Mouse (Mus musculus) spleen, postnatal 36 days (tissue): ENCODE results near the gene 1810013L24Rik.
"Not testable (repeated sequence)": the region's sequence is repeated elsewhere in the genome, so short reads cannot be mapped to it uniquely, and the experiment has no call there.

ENCODE experiments used
- DNase-seq, 2 experiments: peaks; one replicate each; pipeline ENCODE4 v3.0.0; 2022; ENCODE audit warnings: low spot score in 2 of 2, mixed read lengths in 1 of 2

1810013L24Rik gene

GRCm38 (mm10) chr16:8836876-8837275, 7.0 kb downstream of the 1810013L24Rik start:
- DNase-seq, result no peak

DNA sequence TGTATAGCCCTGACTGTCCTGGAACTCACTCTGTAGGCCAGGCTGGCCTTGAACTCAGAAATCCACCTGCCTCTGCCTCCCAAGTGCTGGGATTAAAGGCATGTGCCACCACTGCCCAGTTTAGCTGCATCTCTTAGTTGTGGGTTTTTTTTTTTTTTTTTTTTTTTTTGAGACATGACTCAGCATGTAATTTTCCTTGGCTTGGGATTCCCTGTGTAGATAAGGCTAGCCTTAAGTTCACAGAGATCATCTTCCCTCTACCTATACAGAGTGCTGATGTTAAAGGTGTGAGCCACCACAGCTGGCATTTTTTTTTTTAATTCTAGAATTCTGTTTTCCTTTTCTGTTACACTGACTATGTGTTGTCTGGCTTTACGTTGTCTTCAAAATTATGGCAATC, 7.7 kb downstream of the 1810013L24Rik start:
- DNase-seq, result no peak

DNA sequence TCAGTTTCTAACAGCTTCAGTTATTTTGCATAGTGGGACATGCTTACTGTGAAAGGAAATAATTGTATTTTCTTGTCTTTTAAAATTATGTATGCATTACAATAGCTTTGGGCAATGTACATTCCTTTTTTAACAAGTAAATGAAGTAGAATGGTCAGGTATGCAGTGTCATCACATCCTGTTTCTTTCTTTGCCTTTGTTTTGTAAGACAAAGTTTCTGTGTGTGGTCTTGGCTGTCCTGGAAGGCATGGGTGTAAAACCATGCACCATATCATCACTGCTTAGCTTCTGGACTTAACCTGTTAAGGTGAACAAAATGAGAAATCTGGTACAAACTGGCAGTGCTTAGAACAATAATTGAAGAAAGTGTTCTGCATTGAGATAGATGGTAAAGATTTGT, 9.0 kb downstream of the 1810013L24Rik start:
- no peak for DNase-seq

DNA sequence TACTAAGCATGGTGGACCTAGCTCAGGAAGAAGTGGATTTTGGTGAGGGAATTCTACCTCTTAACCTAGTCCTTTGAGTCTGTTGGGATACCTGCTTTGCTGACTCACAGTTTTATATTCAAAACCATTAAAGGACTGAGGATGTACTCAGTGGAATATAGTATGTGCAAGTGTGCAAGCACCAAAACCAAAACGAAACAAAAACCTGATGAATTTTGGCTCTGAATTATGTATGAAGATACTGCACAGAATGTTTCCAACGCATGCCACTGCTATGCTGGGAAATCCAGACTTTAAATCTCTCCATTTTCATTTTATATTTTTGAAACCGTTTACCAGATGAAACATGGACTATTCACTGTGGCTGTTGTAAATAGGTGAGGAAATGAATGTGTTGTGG, 10.7 kb downstream of the 1810013L24Rik start:
- DNase-seq, result no peak

DNA sequence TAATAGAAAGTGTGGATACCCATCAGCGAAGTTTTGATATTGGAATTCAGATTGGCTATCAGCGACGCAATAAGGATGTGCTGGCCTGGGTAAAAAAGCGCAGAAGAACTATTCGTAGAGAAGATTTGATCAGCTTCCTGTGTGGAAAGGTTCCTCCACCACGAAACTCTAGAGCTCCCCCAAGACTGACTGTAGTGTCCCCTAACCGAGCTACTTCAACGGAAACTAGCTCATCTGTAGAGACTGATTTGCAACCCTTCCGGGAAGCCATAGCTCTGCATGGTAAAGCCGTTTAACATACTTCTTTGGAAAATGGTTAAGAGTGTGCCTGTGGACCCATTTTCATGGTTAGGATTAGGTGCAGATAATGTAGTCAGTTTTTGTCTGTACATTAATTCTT, 13.1 kb downstream of the 1810013L24Rik start:
- no peak for DNase-seq

GRCm38 (mm10) chr16:8843580-8844175, 13.8 kb downstream of the 1810013L24Rik start:
- DNase-seq, result no peak

DNA sequence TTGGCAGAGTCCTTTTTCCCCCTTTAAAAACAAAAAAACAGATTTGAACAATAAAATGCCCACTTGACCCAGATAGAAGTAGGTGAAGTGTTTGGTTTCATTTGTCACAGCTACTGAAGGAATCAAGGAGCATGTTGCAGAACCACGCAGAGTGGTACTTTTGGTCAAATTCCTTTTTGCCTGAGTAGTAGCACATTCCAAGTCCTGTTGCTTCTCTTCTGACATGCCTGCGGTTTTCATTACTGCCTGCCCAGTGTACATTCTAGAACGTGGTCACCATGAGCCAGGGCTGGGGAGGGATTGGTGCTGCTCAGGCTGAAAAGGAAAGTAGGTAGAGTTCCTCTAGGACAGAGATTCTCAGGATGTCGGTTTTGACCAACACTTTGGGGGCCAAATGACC, 16.1 kb downstream of the 1810013L24Rik start:
- DNase-seq, result no peak

GRCm38 (mm10) chr16:8848309-8849068, 18.6 kb downstream of the 1810013L24Rik start:
- DNase-seq, result no peak

DNA sequence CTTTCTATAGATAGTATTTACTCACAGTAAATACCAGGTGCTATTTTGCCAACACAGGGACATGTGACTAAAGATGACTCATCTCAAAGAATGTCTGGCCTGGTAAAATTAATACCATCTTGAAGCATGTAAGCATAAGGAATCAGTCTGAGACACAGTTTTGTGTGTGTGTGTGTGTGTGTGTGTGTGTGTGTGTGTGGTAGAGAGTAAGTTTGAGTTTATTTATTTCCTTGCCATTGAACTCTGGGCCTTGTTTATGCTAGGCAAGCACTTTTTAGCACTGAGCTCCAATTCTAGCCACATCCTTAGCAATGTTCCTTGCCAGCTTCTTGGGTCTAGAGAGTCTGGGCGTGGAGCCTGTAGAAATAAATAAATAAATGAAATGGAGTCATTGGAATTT, 20.0 kb downstream of the 1810013L24Rik start:
- no peak for DNase-seq

GRCm38 (mm10) chr16:8855143-8855542, 25.2 kb downstream of the 1810013L24Rik start:
- no peak for DNase-seq

- DNase-seq, result no peak
Measured at GRCm38 (mm10) chr16:8856820-8857219, 26.9 kb downstream of the 1810013L24Rik start.

- DNase-seq, result no peak
Measured at GRCm38 (mm10) chr16:8862336-8862987, 32.6 kb downstream of the 1810013L24Rik start.

- DNase-seq, result no peak
Measured at GRCm38 (mm10) chr16:8864223-8864631, 34.3 kb downstream of the 1810013L24Rik start.

DNA sequence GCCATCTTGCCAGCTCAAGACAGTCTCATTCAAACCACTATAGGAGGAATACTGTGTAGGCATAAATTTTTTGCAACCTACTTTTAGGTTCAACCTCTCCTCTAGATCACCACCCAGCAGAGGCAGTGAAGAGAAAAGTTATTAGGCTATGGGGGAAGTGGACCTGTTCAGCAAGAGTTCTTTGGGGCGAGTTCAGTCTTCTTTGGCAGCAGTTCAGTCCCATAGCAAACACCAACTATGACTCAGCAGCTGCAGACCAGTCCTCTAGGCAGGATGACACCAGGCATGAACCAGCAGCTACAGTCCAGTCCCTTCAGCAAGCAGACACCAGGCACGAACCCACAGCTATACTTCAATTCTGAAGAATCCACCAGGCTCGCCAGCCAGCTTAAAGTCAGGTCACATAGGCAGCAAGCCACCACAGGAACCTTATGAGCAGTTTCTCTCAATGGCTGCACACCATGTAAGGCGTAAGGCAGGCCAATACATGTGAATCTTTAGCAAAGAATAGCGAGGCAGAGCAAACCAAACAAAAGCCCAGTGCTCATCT, 37.6 kb downstream of the 1810013L24Rik start:
- no peak for DNase-seq

- no peak for DNase-seq
Measured at GRCm38 (mm10) chr16:8868506-8868905, 38.6 kb downstream of the 1810013L24Rik start.

GRCm38 (mm10) chr16:8869715-8870114, 39.8 kb downstream of the 1810013L24Rik start:
- DNase-seq, result peak; percentile 44 to 55

- DNase-seq, result no peak
Measured at GRCm38 (mm10) chr16:8871376-8871775, 41.5 kb downstream of the 1810013L24Rik start.

DNA sequence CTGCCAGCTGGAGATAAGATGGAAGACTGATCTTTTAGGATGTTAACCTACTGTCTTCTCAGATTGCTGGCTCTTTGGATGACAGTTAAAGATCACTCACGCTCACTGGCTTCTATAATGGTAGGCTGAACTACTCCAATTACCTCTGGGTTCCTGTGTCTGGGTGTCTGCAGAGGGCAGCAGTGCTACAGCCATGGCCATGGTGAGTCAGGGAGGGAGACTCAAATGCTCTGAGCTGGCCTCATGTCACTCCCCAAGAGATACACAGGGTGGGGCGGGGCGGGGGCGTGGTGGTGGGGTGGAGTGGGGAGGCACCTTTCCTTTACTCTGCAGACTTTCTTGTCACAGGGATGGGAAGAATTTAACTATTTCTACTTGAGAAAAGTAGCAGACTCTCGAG, 42.1 kb downstream of the 1810013L24Rik start:
- no peak for DNase-seq

GRCm38 (mm10) chr16:8872486-8872885, 42.6 kb downstream of the 1810013L24Rik start:
- DNase-seq, result no peak

- DNase-seq, result no peak
Measured at GRCm38 (mm10) chr16:8880076-8880475, 50.2 kb downstream of the 1810013L24Rik start.

DNA sequence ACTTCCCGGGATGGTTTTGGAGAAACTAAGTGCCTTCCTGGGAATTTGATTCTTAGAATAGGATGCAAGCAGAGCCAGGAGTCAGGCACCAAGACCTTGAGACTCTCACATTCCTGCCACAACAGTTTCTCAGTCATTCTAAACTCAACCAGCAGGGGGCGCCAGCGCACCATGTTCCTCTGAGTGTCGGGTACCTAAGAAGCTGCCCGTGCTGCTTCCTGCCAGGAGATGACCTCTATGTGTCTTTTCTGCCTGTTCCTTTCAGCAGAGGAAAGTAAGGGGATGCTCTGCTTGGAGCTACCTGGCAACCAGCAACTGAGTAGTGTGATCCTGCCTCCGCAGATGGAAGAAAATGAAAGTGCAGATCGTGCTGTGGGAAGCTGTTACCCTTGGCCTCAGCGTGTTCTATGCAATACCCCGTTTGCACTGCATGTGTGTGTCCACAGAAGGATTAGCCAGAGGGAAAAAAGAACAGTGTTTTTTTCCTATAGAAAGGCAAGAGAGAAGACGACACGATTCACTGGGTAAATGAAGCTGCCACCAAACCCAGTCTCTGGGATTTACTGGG, 53.9 kb downstream of the 1810013L24Rik start:
- DNase-seq, result peak; percentile 25 to 48

GRCm38 (mm10) chr16:8894214-8894613, 64.3 kb downstream of the 1810013L24Rik start:
- DNase-seq, result not testable (repeated sequence)
